In the genomic region with DNA sequence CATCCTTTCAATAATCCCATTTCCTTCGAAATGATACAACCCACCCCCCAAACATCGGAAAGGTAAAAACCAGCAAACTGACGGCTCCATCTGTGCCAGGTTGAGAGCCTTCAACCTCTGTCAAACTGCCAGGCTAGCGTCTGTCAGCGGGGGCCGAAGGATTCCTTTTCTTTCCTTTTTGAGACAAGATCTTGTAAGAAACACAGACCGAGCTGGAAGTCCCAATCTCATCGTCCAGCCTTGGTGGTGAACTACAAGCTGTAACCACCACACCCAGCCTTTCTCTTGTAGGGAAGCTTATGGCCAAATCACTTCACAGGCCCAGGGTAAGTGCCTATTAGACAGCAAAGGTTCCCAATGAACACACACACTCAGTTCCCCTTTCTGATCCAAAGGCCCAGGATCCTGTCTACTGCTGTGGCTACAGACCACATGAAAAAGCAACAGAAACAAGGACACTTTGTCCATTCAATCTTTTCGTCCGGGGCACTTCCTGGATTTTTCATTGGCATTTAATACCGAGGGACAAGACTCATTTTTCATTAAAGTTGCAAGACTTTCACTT, we compare ENCODE assay signal across 9 mouse cellular contexts. TPM values are rescaled to one million over a fixed set of nuclear protein-coding genes. Genes with fewer than 3 reads are reported as not detected.
DNase-seq lines count a peak whose midpoint lies in the region; TF ChIP-seq lines count a peak whose summit lies in the region.
"Had no signal": no experiment of that assay in that cellular context is flagged by ENCODE, and none has a peak within 500 bp of the region (broad histone marks: within the 10 kb centered on the region; RNA-seq: fewer than 3 reads in every experiment).

No protein-coding gene starts in this region.

- peaks cover 21% of the 10 kb centered on the region for H3K36me3 ChIP-seq in heart, adult 2 months (ENCODE audit: control insufficient read depth, insufficient read depth, low read length)

- no peaks in the 10 kb centered on the region for H3K27me3 ChIP-seq in heart, adult 2 months (ENCODE audit: control insufficient read depth, insufficient read depth, low read length)
- H3K27me3 ChIP-seq: Patski had no signal

- H3K9ac ChIP-seq in heart, adult 2 months (ENCODE audit: low read depth, low read length) = peak overlapping the region; percentile 99

- H3K79me2 ChIP-seq in heart, adult 2 months (replicated peaks; ENCODE audit: control insufficient read depth, insufficient read depth, low read length) = peaks cover 3% of the 10 kb centered on the region

- WGBS in heart, adult 2 months = 53% methylated on average over 11 of the region's 11 CpGs

- no peak for TF ChIP-seq CTCF in heart, adult 2 months (IDR thresholded peaks at IDR 0.05)

- intact Hi-C loops in heart, adult 2 months (cut with DNase I) = loop anchor here (2.0 to 5.0 kb wide), 2 partner anchors 40 to 94 kb away; no protein-coding TSS in a partner anchor
- intact Hi-C loops in heart, postnatal 14 days (cut with DNase I) = loop anchor here (5.0 kb wide), 2 partner anchors 40 to 95 kb away; no protein-coding TSS in a partner anchor

- no peak for TF ChIP-seq POLR2A in heart, adult 2 months (IDR thresholded peaks at IDR 0.05; ENCODE audit: insufficient read depth, low read depth, low read length)

- peak overlapping the region; percentile 97 for H3K27ac ChIP-seq in heart, adult 2 months

- peaks cover 1% of the 10 kb centered on the region; the same call in 1 of the 2 replicates for H3K4me1 ChIP-seq in heart, adult 2 months (ENCODE audit: control insufficient read depth, insufficient read depth, low read length)

- 0 out of 2 replicates have a peak, but pooled peaks have one; percentile 21 for TF ChIP-seq EP300 in heart, adult 2 months (IDR thresholded peaks at IDR 0.05; ENCODE audit: insufficient read depth, low read depth, low read length)

- peak overlapping the region; percentile 60 for H3K4me3 ChIP-seq in heart, adult 2 months

- peak in 1 of 2 experiments; percentile 22 for DNase-seq in heart, adult 2 months
- DNase-seq in heart, postnatal 14 days = no peak
- peak; percentile 20 for DNase-seq in A20 (ENCODE audit: low read depth, low spot score)
- peak; percentile 50 to 59 for DNase-seq in cerebellum, postnatal 25 days
- peak; percentile 4 for DNase-seq in kidney, postnatal 14 days
- DNase-seq in urinary bladder, postnatal 25 days (ENCODE audit: low spot score) = no peak
- DNase-seq in c-Kit-positive CD71-positive TER-119-positive erythroid progenitor cells, embryonic 14.5 days (ENCODE audit: low spot score) = no peak
- DNase-seq in adipocyte (ENCODE audit: low spot score) = no peak

RNA-seq across cellular contexts. Expression of a gene that starts 34.7 kb away (rescaled TPM):
- 10 to 100 TPM; 79.7 to 84.8 TPM for total RNA-seq in heart, adult 2 months (2021)
- polyA plus RNA-seq in heart, adult 2 months (2012; rRNA removed) = 32.6 and 57.7 TPM in 2 replicates
- 10 to 100 TPM; 83.4 to 84.3 TPM for total RNA-seq in heart, postnatal 14 days (2021)

RNA-seq across cellular contexts. Expression of a gene that starts 35.8 kb away (rescaled TPM):
- 10 to 100 TPM; 78.9 to 96.9 TPM for total RNA-seq in heart, adult 2 months (2021)
- polyA plus RNA-seq in heart, adult 2 months (2012; rRNA removed) = 35.6 and 53.9 TPM in 2 replicates
- 10 to 100 TPM; 62.6 to 76.8 TPM for total RNA-seq in heart, postnatal 14 days (2021)

Comparison
In these comparisons a context has a peak if more than half of its experiments do, and no peak if none do; other contexts are left out.
1. DNase-seq: peak in A20 (single experiment), cerebellum, postnatal 25 days (2 of 2) and kidney, postnatal 14 days (single experiment); none in heart, postnatal 14 days (0 of 2), urinary bladder, postnatal 25 days (single experiment), c-Kit-positive CD71-positive TER-119-positive erythroid progenitor cells, embryonic 14.5 days (single experiment) and adipocyte (single experiment).